Mouse (Mus musculus) embryonic facial prominence, embryonic 15.5 days (tissue): Measurements from ENCODE around the gene Csf3. TPM values are rescaled to one million over a fixed set of nuclear protein-coding genes. Genes with fewer than 3 reads are reported as not detected.

Experiments
- ATAC-seq: fragments of 200-750 bp; cut with Nextera tagmentation; 2 replicates; pipeline ENCODE4 v1.8.0; 2017; ENCODE audit warnings: low read depth, moderate TSS enrichment; ENCODE audit not compliant: insufficient number of reproducible peaks, low FRiP score, low TSS enrichment
- H3K27ac ChIP-seq: fragments of 300-500 bp; sonication (generic); replicated peaks from 2 replicates; pipeline ENCODE4 v1.5.1; 2015; ENCODE audit warnings: mild to moderate bottlenecking, inconsistent platforms
- H3K27me3 ChIP-seq: fragments of 300-500 bp; sonication (generic); 2 replicates; pipeline ENCODE4 v1.6.1; 2015; ENCODE audit warnings: inconsistent platforms
- H3K36me3 ChIP-seq: fragments of 300-500 bp; sonication (generic); 2 replicates; pipeline ENCODE4 v1.6.1; 2015; ENCODE audit warnings: mild to moderate bottlenecking, inconsistent platforms
- H3K4me1 ChIP-seq: fragments of 300-500 bp; sonication (generic); 2 replicates; pipeline ENCODE4 v1.6.1; 2015; ENCODE audit warnings: inconsistent platforms
- H3K4me2 ChIP-seq: fragments of 300-500 bp; sonication (generic); replicated peaks from 2 replicates; pipeline ENCODE4 v1.6.1; 2015; ENCODE audit warnings: mild to moderate bottlenecking, inconsistent platforms
- H3K4me3 ChIP-seq: fragments of 300-500 bp; sonication (generic); replicated peaks from 2 replicates; pipeline ENCODE4 v1.5.1; 2015; ENCODE audit warnings: mild to moderate bottlenecking, inconsistent platforms
- H3K9ac ChIP-seq: fragments of 300-500 bp; sonication (generic); 2 replicates; pipeline ENCODE4 v1.6.1; 2015; ENCODE audit warnings: inconsistent platforms
- H3K9me3 ChIP-seq: fragments of 300-500 bp; sonication (generic); replicated peaks from 2 replicates; pipeline ENCODE4 v1.6.1; 2016; ENCODE audit warnings: inconsistent platforms
- WGBS: fragments of 180-500 bp; shearing (Covaris S2); methylation state at CpG from one replicate; pipeline ENCODE4 v1.1.7; 2015; 5-methylcytosine and 5-hydroxymethylcytosine counted together
- polyA plus RNA-seq: library from polyadenylated mRNA; unstranded; fragments of >200 nt; fragmentation: Nextera tagmentation; extraction: Ambion mirVana; gene quantifications from 2 replicates; pipeline ENCODE4 v1.2.1, GENCODE M21; 2015

The Csf3 gene
- polyA plus RNA-seq, 1 experiment from 2014 or later, result 0.31 TPM

DNA sequence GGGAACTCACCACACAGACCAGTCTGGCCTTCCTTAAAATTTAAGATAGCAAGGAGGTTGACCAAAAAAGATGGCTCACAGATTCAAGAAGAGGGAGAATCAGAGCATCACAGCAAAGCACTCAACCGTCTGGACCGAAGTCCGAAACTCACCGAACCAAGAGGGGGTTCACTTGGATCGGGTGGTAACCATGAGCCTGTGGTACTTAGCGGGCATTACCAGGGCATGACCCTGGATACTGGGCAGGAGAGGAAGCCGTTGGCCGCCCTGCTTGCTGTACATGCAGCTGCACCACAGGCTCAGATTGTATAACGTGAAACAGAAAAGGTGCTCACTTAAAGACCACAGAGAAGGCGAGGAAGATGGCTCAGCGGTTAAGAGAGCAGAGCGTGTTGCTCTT is 3.8 kb upstream of the Csf3 start:
- no peak overlapping the region for H3K9ac ChIP-seq
- no peaks in the 10 kb centered on the region for H3K27me3 ChIP-seq
- H3K4me1 ChIP-seq, result peaks cover 14% of the 10 kb centered on the region
- 87% methylated on average over 12 of the region's 12 CpGs for WGBS
- H3K27ac ChIP-seq, result no peak overlapping the region; the same call in 1 of the 2 replicates
- no peak overlapping the region for H3K4me3 ChIP-seq
- peaks cover 43% of the 10 kb centered on the region for H3K36me3 ChIP-seq
- H3K4me2 ChIP-seq, result no peak overlapping the region
- H3K9me3 ChIP-seq, result no peaks in the 10 kb centered on the region
- ATAC-seq, result no peak

DNA sequence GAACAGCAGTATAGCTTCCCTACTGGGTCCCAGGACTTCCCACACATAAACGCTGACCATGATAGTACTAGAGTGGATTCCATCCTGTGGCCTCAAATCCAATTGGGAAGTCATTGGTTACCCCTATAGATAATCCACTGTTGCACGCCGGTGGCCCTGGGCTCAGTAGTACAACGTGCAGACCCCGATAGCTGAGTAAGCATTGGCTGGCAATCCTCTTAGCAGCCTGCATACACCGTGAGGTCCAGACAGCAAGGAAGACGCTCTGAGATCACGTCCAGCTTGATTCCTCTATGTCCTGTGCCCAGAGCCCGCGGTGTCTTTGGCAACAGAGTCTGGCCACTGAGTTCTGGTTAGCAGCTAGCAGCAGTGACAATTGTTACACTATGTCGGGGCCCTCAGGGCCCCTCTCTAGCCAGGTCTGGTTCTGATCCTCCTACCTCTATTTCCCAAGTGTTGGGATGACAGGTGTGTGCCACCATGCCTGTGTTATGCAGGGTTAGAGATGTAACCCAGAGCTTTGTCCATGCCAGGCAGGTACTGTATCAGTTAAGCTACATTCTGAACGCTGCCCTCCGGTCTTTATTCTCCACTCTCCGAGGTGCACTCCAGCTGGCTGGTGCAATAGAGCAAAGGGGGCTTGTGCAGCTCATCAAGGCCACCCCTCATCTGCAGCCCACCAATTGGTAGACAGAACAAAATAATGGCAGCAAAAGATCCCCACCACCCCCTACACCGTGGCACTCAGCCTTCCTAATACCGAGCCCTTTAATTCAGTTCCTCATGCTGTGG is 2.0 kb upstream of the Csf3 start:
- no peak for ATAC-seq
- H3K4me1 ChIP-seq, result peaks cover 16% of the 10 kb centered on the region
- 84% methylated on average over 16 of the region's 16 CpGs for WGBS

DNA sequence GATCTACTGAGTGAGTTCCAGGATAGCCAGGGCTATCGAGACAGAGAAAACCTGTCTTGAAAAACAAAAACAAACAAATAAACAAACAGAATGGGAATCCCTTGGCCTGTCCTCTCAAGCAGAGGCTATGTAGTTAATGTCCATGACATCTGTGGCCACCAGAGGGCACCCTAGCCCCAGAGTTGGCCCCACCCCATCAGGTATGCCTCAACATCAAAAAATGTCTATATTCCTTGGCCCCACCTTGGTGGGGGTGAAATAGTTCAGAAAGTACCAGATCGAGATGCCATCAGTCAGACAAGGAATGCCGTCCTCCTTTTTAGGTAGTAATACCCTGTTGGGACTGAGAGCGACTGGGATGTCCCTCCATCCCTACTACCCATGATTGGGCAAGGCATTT is 1.2 kb upstream of the Csf3 start:
- Histone ChIP-seq H3K9ac (no peak overlapping the region), H3K4me1 (peaks cover 16% of the 10 kb centered on the region), H3K27me3 (no peaks in the 10 kb centered on the region), H3K36me3 (peaks cover 22% of the 10 kb centered on the region), H3K9me3 (no peaks in the 10 kb centered on the region), H3K27ac (no peak overlapping the region), H3K4me3 (no peak overlapping the region), H3K4me2 (no peak overlapping the region)
- no peak for ATAC-seq
- WGBS, result 40% methylated on average over 4 of the region's 4 CpGs

More for the DNA sequence above, 2.0 kb upstream of the Csf3 start:
- no peak overlapping the region for H3K9ac ChIP-seq
- H3K9me3 ChIP-seq, result no peaks in the 10 kb centered on the region
- H3K27ac ChIP-seq, result no peak overlapping the region
- H3K36me3 ChIP-seq, result peaks cover 24% of the 10 kb centered on the region
- no peak overlapping the region for H3K4me2 ChIP-seq
- no peak overlapping the region for H3K4me3 ChIP-seq
- H3K27me3 ChIP-seq, result no peaks in the 10 kb centered on the region

DNA sequence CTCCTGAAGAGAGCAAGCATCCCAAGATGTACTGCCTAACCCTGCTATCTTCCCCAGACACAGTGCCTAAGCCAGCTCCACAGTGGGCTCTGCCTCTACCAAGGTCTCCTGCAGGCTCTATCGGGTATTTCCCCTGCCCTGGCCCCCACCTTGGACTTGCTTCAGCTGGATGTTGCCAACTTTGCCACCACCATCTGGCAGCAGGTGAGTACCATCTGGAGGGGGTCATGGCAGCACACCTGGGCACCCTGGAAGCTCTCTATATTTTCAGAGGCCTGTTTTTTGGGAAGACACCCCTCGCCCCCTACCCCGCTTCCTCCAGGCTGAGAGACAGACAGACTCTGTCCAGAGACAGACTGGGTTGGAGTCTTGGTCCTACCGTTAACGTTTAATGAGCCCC is 1.3 kb downstream of the Csf3 start:
- Histone ChIP-seq H3K4me2 (no peak overlapping the region), H3K36me3 (peaks cover 30% of the 10 kb centered on the region), H3K27ac (no peak overlapping the region), H3K9me3 (no peaks in the 10 kb centered on the region), H3K9ac (no peak overlapping the region), H3K4me3 (no peak overlapping the region), H3K27me3 (no peaks in the 10 kb centered on the region), H3K4me1 (peaks cover 20% of the 10 kb centered on the region)
- ATAC-seq, result 0 out of 2 replicates have a peak, but pooled peaks have one; percentile 45
- whole genome bisulfite sequencing, result 67% methylated on average over 5 of the region's 5 CpGs

DNA sequence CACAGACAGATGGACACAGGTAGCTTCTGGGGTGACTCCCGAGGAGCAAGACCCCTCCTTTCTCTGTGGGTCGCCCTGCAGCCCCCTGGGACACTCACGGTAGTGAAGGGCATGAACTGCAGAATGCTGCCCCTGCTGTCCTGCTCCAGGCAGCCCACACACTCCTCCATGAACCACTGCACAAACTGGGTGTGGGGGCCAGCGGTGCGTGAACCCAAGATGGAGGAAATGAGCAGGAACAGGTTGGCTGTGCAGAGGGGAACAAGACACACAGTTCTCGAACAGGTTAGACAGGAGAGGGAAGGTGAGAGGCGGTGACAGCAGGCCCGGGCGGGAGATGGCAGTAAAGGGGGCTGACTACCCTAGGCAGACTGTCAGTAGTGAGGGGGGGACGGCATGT is 4.0 kb downstream of the Csf3 start:
- ATAC-seq, result no peak
- peaks cover 41% of the 10 kb centered on the region for H3K36me3 ChIP-seq
- 76% methylated on average over 10 of the region's 10 CpGs for WGBS

DNA sequence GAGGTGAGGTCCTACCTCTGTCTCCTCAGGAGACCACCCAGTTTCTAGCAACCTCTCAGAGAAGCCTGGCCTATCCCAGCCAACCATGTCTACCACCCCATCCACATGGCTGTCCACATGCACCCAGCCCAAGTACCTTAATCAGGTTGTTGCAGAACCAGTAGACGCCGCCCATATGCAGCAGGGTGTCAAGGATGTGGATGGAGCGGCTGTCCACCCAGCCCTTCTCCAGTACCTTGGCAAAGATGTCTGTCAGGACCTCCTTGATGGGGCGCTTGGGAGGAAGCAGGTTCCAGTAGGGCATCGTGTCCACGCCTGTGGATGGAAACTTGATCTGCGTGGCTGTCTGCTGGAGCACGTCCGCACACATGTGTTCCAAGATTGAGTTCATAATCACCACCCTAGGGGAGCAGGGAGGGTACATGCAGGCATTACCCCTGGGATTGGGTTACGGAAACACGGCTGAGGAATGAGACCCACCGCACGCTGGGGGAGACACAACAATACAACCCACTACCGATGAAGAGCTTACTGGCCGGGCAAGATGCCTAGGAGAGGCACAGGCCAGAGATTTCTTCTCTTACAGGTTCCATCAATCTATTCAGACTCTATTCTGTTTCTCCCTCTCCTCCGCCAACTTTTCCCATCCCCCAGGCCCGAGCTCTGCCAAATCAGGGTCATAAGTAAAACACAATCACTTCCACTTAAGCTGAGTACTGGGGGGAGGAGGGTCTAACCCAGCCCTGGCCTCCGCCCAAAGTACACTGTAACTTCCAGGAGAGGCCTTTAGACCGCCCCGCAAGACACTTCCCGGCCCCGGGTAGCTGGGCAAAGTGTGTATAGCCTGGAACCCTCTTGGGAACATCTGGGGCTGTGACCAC is 6.6 kb downstream of the Csf3 start:
- Histone ChIP-seq H3K4me3 (no peak overlapping the region), H3K27ac (peak overlapping the region; percentile 78), H3K9ac (no peak overlapping the region), H3K4me2 (0 out of 2 replicates have a peak overlapping the region, but pooled peaks have one; percentile 3), H3K4me1 (peaks cover 36% of the 10 kb centered on the region), H3K9me3 (no peaks in the 10 kb centered on the region), H3K36me3 (peaks cover 56% of the 10 kb centered on the region), H3K27me3 (no peaks in the 10 kb centered on the region)
- WGBS, result 61% methylated on average over 22 of the region's 22 CpGs
- peak; percentile 51 for ATAC-seq

More for the DNA sequence above, 4.0 kb downstream of the Csf3 start:
- Histone ChIP-seq H3K4me2 (no peak overlapping the region), H3K9ac (no peak overlapping the region), H3K27ac (no peak overlapping the region), H3K4me3 (no peak overlapping the region), H3K4me1 (peaks cover 45% of the 10 kb centered on the region), H3K9me3 (no peaks in the 10 kb centered on the region), H3K27me3 (no peaks in the 10 kb centered on the region)

DNA sequence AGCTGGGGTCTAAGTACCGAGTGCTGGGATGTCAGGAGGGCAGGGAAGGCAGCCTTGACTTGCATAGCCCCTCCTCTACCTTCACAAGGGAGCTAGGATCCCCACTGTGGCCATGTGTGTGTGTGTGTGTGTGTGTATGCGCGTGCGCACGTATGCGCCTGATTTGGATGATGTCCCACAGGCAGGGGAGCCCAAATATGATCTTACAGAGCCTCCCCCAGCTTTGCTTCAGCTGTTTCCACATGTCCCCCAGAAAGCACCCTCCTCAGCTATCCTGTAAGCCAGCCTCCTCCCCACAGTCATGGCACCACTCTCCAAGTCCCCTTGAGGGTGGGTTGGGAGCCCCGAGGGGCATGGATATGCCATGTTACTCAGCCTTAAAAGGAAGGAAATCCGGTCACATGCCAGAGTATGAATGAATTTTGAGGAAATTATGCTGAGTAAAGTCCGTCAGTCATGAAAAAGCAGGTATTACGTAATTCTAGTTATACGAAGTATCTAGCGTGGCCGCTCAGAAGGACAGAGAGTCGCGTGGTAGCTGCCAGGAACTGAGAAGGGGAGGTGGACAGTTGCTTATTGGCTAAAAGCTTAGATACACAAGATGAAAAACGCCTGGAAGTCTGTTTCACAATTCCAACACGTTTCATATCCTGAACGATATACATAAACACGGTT is 7.4 kb downstream of the Csf3 start:
- Histone ChIP-seq H3K4me1 (peaks cover 36% of the 10 kb centered on the region), H3K36me3 (peaks cover 64% of the 10 kb centered on the region), H3K4me2 (0 out of 2 replicates have a peak overlapping the region, but pooled peaks have one; percentile 3), H3K27me3 (no peaks in the 10 kb centered on the region), H3K27ac (peak overlapping the region; percentile 78), H3K9ac (no peak overlapping the region), H3K4me3 (no peak overlapping the region), H3K9me3 (no peaks in the 10 kb centered on the region)
- 77% methylated on average over 19 of the region's 19 CpGs for WGBS
- ATAC-seq, result no peak

DNA sequence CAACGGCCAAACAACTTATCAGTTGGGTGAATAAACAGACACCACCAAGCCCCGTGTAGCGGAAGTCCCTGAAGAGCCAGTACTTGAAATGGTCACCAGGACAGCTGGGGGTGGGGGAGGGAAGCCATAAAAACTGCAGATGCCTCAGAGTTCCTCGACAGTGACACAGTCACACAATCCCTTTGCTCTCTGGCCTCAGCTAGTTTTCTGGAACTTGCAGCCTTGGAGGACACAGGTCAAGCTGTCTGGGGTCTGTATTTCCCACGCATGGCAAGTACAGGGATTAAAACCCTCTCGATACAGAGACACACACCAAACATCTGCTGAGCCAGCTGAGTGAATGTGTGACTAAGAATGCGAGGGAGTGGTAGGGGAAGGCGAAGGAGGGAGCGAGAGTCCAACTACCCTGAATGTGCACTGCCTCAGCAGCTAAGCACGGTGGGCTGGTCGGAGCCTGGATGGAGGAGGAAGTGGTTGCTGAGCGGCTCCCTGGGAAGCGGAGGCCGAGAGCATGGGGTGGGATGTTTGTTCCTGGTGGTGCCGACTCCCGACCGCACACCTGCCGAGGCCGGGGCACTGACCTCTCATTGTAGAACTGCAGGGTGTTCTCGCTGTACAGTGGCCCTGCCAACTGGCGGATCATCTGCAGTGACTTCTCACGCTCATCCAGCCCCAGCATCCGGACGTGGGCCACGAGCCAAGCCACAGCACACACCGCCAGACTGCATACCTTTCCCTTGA is 8.1 kb downstream of the Csf3 start:
- Histone ChIP-seq H3K9me3 (no peaks in the 10 kb centered on the region), H3K9ac (no peak overlapping the region), H3K36me3 (peaks cover 72% of the 10 kb centered on the region), H3K4me3 (no peak overlapping the region), H3K4me1 (peaks cover 36% of the 10 kb centered on the region), H3K4me2 (no peak overlapping the region), H3K27me3 (no peaks in the 10 kb centered on the region), H3K27ac (peak overlapping the region; percentile 78)
- 76% methylated on average over 26 of the region's 26 CpGs for WGBS
- no peak for ATAC-seq

DNA sequence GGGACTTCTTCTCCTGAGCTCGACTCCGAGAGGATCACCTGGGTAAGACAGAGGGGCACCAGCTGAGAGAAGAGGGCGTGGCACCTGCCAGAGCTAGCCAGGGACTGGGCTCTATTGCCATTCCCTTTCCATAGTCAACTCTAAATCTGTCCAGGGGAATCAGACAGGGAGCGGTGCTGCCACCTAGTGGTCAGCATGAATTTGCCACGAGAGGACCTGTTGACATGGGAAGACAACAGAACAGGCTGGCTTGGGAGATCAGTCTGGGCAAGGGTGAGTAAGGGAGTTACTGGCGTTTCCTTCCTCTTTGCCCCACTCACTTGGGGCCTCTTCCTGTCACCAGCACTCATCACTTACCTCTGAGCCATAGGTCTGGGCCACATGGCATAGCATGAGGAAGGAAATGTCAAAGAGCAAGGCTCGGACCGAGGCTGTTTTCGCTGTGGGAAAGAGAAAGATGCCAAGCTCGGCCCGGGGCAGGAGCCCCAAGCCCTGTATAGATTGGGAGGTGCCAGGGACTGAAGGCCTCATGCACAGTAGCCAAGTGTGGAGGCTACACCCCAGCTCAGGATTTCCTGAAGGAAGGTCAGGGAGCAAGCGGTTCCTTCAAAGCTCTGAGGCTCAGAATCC is 9.5 kb downstream of the Csf3 start:
- Histone ChIP-seq H3K9ac (no peak overlapping the region), H3K9me3 (no peaks in the 10 kb centered on the region), H3K27me3 (no peaks in the 10 kb centered on the region), H3K36me3 (peaks cover 73% of the 10 kb centered on the region), H3K27ac (0 out of 2 replicates have a peak overlapping the region, but pooled peaks have one; percentile 3), H3K4me2 (no peak overlapping the region), H3K4me3 (no peak overlapping the region), H3K4me1 (peaks cover 36% of the 10 kb centered on the region)
- ATAC-seq, result no peak
- WGBS, result 49% methylated on average over 12 of the region's 12 CpGs

DNA sequence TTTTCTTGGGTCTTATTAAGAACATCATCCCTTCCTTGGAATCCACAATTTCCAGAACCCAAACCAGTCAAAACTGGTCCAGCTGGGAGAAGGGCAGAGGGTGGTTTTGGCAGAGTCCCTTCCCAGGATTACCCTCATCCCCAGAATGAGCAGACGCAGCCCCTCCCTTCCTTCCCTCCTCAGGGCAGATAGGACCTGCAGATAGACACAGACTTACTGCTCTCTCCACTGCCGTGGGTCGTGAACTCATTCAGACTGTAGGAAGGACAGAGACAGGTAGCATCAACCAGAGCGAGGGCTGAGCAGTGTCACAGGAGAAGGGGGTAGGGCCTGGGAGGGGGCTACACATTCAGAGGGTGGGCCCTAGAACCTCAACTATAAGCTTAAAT is 10.0 kb downstream of the Csf3 start:
- ATAC-seq, result no peak
- H3K27ac ChIP-seq, result 0 out of 2 replicates have a peak overlapping the region, but pooled peaks have one; percentile 3
- H3K36me3 ChIP-seq, result peaks cover 73% of the 10 kb centered on the region
- no peak overlapping the region for H3K4me3 ChIP-seq
- H3K9me3 ChIP-seq, result no peaks in the 10 kb centered on the region
- H3K4me2 ChIP-seq, result no peak overlapping the region
- H3K9ac ChIP-seq, result no peak overlapping the region
- H3K4me1 ChIP-seq, result peaks cover 36% of the 10 kb centered on the region
- 69% methylated on average over 4 of the region's 4 CpGs for WGBS
- H3K27me3 ChIP-seq, result no peaks in the 10 kb centered on the region
